Mouse (Mus musculus) ES-Bruce4 (cell line): Measurements from ENCODE around the gene Col5a1.

Experiments
- CTCF ChIP-seq: IDR thresholded peaks from one replicate; pipeline ENCODE4 v1.8.1; 2011; ENCODE audit warnings: low read depth, low read length
- EP300 ChIP-seq: IDR thresholded peaks from 2 replicates; pipeline ENCODE4 v1.6.1; 2011; ENCODE audit warnings: low read depth, low read length; ENCODE audit not compliant: insufficient read depth
- POLR2A ChIP-seq: IDR thresholded peaks from one replicate; pipeline ENCODE4 v1.8.1; 2011; ENCODE audit warnings: low read length; ENCODE audit not compliant: insufficient read depth

GRCm38 (mm10) chr2:27861576-27862238 is 24.5 kb upstream of the Col5a1 start:
- TF ChIP-seq POLR2A (no peak), CTCF (no peak), EP300 (no peak)
